Mouse (Mus musculus) ES-E14 (cell line): ENCODE results near the gene Rora. TPM values are rescaled to one million over a fixed set of nuclear protein-coding genes. Genes with fewer than 3 reads are reported as not detected.

Source experiments
- DNase-seq: peaks from one replicate; pipeline ENCODE4 v3.0.0-alpha.2; 2013; ENCODE audit warnings: low read depth, low spot score
- H3K27ac ChIP-seq: 2 replicates; pipeline ENCODE4 v1.5.1; 2012; ENCODE audit warnings: low read depth, mild to moderate bottlenecking, low read length, moderate library complexity, mixed read lengths; ENCODE audit not compliant: poor library complexity, insufficient read depth, severe bottlenecking
- H3K36me3 ChIP-seq: 2 replicates; pipeline ENCODE4 v1.6.1; 2012; ENCODE audit warnings: mild to moderate bottlenecking, low read length, moderate library complexity, mixed read lengths; ENCODE audit not compliant: control insufficient read depth, poor library complexity, insufficient read depth, severe bottlenecking
- H3K4me1 ChIP-seq, 2 experiments: fragments of 150-350 bp in 1 of 2; sonication (generic) in 1 of 2; 2 replicates each; pipeline ENCODE4 v1.6.1; 2012; ENCODE audit warnings: low read length in 2 of 2, mild to moderate bottlenecking in 1 of 2, mixed read lengths in 1 of 2; ENCODE audit not compliant: control insufficient read depth in 2 of 2, insufficient read depth in 2 of 2, poor library complexity in 1 of 2
- H3K4me3 ChIP-seq, 2 experiments: fragments of 150-350 bp in 1 of 2; sonication (generic) in 1 of 2; 2 replicates each; pipeline ENCODE4 v1.5.1; 2012; ENCODE audit warnings: low read length in 2 of 2, low read depth in 1 of 2, mild to moderate bottlenecking in 1 of 2, mixed read lengths in 1 of 2; ENCODE audit not compliant: insufficient read depth in 1 of 2, poor library complexity in 1 of 2, severe bottlenecking in 1 of 2
- H3K9ac ChIP-seq: 2 replicates; pipeline ENCODE4 v1.6.1; 2012; ENCODE audit warnings: low read depth, mild to moderate bottlenecking, low read length, mixed read lengths; ENCODE audit not compliant: poor library complexity, insufficient read depth, severe bottlenecking
- H3K9me3 ChIP-seq: fragments of 150-350 bp; sonication (generic); 2 replicates; pipeline ENCODE4 v1.6.1; 2012; ENCODE audit warnings: low read depth, mild to moderate bottlenecking, low read length; ENCODE audit not compliant: control insufficient read depth, insufficient read depth
- CHD2 ChIP-seq: IDR thresholded peaks from 2 replicates; pipeline ENCODE4 v1.6.1; 2014; ENCODE audit warnings: mild to moderate bottlenecking, low read depth, low read length, inconsistent platforms
- HCFC1 ChIP-seq: IDR thresholded peaks from 2 replicates; pipeline ENCODE4 v1.6.1; 2012; ENCODE audit warnings: low read length, inconsistent platforms, borderline replicate concordance; ENCODE audit not compliant: insufficient read depth
- MAFK ChIP-seq: IDR thresholded peaks from 2 replicates; pipeline ENCODE4 v1.6.1; 2014; ENCODE audit warnings: mild to moderate bottlenecking, low read depth, low read length, inconsistent platforms; ENCODE audit not compliant: insufficient read depth
- ZC3H11A ChIP-seq: IDR thresholded peaks from 2 replicates; pipeline ENCODE4 v1.6.1; 2012; ENCODE audit warnings: low read depth, mild to moderate bottlenecking, inconsistent platforms, low read length, borderline replicate concordance
- ZNF384 ChIP-seq: IDR thresholded peaks from 2 replicates; pipeline ENCODE4 v1.6.1; 2012; ENCODE audit warnings: low read depth, low read length, inconsistent platforms
- in situ Hi-C, 2 experiments: fragments of 600-800 bp; cut with MboI; formaldehyde crosslinking; loops; one replicate each; pipeline ENCODE4 v1.15.1; 2025; ENCODE audit warnings: low sequenced_read_pairs in 2 of 2, inconsistent platforms in 1 of 2; ENCODE audit not compliant: unreplicated experiment in 2 of 2
- total RNA-seq: library from RNA; depleted of rRNA; stranded (reverse); fragments of 300-350 nt; gene quantifications from 2 replicates; pipeline ENCODE4 v1.2.3, GENCODE M21; 2012

Gene Rora
- total RNA-seq, 1 experiment, result 2.1 TPM

- H3K9ac ChIP-seq, result no peak overlapping the region
- TF ChIP-seq CHD2 (no peak), HCFC1 (no peak), ZC3H11A (no peak), MAFK (no peak), ZNF384 (no peak)
- in situ Hi-C loops, result no loop called here
- H3K4me1 ChIP-seq, result no peaks in the 10 kb centered on the region
- H3K36me3 ChIP-seq, result no peaks in the 10 kb centered on the region; the same call in 1 of the 2 replicates
- no peak overlapping the region for H3K4me3 ChIP-seq
- no peaks in the 10 kb centered on the region for H3K9me3 ChIP-seq
- no peak overlapping the region for H3K27ac ChIP-seq
- DNase-seq, result no peak
Observed at GRCm38 (mm10) chr9:69343881-69344280, 690.3 kb downstream of the Rora start.

DNA sequence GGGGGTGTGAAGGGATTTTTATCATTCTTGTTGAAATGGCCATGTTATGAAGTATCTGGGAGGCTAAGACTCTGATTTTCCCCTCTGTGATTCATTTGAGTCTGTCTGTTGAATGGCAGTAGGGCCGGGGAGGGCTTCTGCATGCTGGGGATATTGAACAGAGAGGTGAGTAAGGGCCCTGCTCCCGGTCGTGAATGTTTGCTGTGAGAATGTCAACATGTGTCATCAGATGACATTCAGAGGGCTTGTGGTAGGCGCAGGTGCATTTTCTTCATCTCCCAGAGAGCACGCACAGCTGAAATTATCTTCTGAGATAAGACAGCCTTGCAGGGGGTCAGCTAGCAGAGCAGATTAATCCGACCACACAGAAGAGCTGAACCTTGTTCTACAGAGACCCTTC is 692.0 kb downstream of the Rora start:
- no peak for DNase-seq
- H3K4me1 ChIP-seq, result no peaks in the 10 kb centered on the region
- no peak for TF ChIP-seq CHD2
- TF ChIP-seq ZNF384, result no peak
- no peak for TF ChIP-seq HCFC1
- TF ChIP-seq MAFK, result no peak
- no peak for TF ChIP-seq ZC3H11A
- no peaks in the 10 kb centered on the region for H3K36me3 ChIP-seq
- no peaks in the 10 kb centered on the region for H3K9me3 ChIP-seq
- no peak overlapping the region for H3K9ac ChIP-seq
- in situ Hi-C loops, result no loop called here
- no peak overlapping the region for H3K27ac ChIP-seq
- no peak overlapping the region for H3K4me3 ChIP-seq

GRCm38 (mm10) chr9:69347796-69348195 is 694.2 kb downstream of the Rora start:
- Histone ChIP-seq H3K4me3 (no peak overlapping the region), H3K4me1 (no peaks in the 10 kb centered on the region), H3K9ac (no peak overlapping the region), H3K36me3 (no peaks in the 10 kb centered on the region), H3K9me3 (no peaks in the 10 kb centered on the region), H3K27ac (no peak overlapping the region)
- no peak for TF ChIP-seq HCFC1
- TF ChIP-seq CHD2, result no peak
- no peak for TF ChIP-seq MAFK
- no peak for TF ChIP-seq ZC3H11A
- no peak for TF ChIP-seq ZNF384
- DNase-seq, result no peak
- in situ Hi-C loops, result no loop called here

DNA sequence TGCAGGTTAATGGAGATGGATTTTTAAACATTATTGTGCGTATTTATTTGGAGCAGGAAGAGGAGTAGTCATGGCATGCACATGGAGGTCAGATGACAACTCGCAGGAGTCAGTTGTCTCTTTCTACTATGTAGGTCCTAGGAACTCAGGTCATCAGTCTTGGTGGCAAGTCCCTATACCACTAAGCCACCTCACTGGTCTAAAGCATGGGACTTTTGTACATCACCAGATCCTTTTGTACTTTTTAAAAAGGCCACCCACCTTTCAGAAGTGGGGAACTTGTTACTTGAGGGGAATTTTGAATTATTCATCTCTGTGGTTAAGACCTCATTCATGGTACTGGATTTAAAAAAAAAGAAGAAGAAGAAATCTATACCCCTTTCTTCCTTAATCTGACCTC is 696.0 kb downstream of the Rora start:
- Histone ChIP-seq H3K9ac (no peak overlapping the region), H3K36me3 (no peaks in the 10 kb centered on the region), H3K4me1 (no peaks in the 10 kb centered on the region), H3K9me3 (no peaks in the 10 kb centered on the region), H3K27ac (no peak overlapping the region), H3K4me3 (no peak overlapping the region)
- in situ Hi-C loops, result no loop called here
- no peak for DNase-seq
- TF ChIP-seq HCFC1 (no peak), ZC3H11A (no peak), ZNF384 (no peak), CHD2 (no peak), MAFK (no peak)

DNA sequence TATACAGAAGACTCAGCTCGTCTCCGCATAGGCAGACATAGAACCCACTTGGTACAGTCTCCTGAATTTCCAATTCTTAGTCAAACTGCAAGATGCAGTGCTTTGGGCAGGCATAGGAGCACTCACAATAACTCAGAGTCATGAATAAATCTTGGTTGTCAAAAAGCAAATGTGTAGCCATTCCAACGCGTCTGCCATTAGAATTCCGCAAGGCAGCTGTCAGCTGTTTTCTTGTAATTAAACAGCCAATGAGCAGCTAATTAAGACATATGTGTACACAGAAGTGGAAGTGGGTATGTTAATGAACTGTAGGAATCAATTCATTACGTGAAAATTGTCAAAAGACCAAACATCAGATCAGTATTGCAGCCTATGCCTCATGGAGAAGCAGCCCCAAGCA is 700.6 kb downstream of the Rora start:
- Histone ChIP-seq H3K4me3 (no peak overlapping the region), H3K36me3 (no peaks in the 10 kb centered on the region), H3K4me1 (no peaks in the 10 kb centered on the region), H3K27ac (no peak overlapping the region), H3K9ac (no peak overlapping the region), H3K9me3 (no peaks in the 10 kb centered on the region)
- TF ChIP-seq MAFK, result no peak
- no peak for TF ChIP-seq ZC3H11A
- no peak for TF ChIP-seq HCFC1
- TF ChIP-seq ZNF384, result no peak
- no peak for TF ChIP-seq CHD2
- in situ Hi-C loops, result loop anchor here (25.0 kb wide), 1 partner anchor 133 kb away; no protein-coding TSS in a partner anchor
- no peak for DNase-seq
